Mouse (Mus musculus) adrenal gland, postnatal 36 days (tissue): Measurements from ENCODE around the gene Gins1. TPM values are rescaled to one million over a fixed set of nuclear protein-coding genes. Genes with fewer than 3 reads are reported as not detected.
"Not testable (repeated sequence)": the region's sequence is repeated elsewhere in the genome, so short reads cannot be mapped to it uniquely, and the experiment has no call there.

Experiments
- DNase-seq, 2 experiments: peaks; one replicate each; pipeline ENCODE4 v3.0.0; 2021; ENCODE audit warnings: mixed read lengths in 1 of 2
- total RNA-seq, 2 experiments: library from RNA; stranded (reverse); gene quantifications; 2 replicates each; pipeline ENCODE4 v1.2.3; 2021

Gene Gins1
- total RNA-seq, 2 experiments from 2014 or later: 3.5 to 3.9 TPM

DNA sequence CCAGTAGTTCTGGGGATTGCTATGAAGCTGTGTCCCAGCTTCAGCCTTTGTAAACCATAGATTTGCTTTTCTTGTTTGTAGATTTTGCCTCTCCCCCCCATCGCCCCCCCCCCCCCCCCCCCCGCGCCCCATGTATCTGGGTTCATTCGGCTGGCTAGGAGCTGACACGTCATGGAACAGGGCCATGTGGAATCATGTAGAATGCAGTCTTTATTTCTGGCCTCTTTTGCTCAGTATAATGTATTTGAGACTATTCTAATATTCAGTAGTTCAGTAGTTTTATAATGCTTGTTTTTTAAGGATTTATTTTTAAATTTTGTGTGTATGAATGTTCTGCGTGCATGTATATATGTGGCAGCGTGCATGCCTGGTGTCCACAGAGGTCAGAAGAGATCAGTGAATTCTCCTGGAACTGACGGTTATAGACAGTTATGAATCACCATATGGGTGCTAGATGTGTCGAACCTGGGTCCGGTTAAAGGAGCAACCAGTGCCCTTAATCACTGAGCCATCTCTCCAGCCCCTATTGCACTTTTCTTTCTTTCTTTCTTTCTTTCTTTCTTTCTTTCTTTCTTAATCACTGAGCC lies 5.2 kb downstream of the Gins1 start:
- DNase-seq: no peak

DNA sequence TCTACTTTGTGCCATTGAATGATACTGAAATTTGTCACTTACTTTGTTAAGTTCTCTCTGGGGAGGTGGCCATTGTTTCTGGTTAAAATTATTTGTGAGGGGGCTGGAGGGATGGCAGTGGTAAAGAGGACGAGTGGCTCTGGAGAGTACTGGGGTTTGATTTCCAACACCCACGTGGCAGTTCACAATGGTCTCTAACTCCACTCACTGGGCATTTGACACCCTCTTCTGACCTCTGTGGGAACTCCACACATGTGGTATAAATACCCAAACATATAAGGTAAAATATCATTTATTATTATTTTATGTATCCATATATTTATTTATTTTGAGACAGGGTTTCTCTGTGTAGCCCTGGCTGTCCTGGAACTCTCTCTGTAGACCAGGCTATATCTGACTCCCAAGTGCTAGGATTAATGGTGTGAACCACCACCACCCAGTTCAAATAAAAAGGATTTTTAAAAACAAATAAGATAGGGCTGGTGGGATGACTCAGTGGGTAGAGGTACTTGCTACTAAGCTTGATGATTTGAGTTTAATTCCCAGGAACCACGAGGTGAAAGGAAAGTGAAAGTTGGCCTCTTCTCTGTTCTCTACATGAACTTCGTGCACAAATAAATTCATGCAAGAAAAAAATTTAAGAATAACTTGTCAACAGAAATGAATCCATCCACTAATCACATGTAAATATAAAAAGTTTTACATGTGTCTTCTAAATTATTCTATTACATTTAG lies 9.7 kb downstream of the Gins1 start:
- DNase-seq: no peak

DNA sequence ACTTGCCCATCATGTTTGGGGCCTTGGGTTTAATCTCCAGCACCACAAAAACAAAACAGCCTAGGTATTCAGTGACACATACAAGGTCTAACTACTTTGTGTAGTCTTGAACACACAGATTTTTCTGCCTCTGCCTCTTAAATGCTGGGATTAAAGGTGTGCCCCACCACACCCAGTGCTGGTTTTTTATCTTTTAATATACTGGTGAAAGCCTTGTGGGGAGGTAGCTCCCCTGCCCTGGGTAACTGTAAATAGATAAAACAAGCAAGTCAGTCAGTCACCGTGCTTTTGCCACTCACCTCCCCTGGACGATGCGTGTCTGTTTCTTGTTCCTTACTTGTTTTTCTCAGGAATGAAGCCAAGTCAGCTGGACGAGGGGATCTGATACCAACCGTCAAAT lies 10.6 kb downstream of the Gins1 start:
- no peak for DNase-seq

DNA sequence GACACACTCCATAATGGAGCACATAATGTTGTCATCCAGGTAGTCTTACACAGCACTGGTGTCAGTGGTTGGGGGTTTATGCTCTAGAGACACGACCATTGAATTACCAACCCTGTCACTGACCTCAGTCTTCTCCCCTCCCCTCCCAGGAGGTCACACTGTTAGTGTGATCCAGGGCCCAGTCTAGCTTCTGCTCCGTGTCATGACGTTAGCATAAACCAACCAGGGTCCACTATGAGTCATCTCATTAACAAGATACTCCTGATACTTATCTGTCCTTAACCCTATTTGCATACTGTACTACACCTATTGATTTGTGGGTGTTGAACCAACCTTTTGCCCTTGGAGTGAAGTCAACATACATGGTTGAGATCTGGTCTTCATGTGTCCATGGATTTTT lies 13.5 kb downstream of the Gins1 start:
- no peak for DNase-seq

DNA sequence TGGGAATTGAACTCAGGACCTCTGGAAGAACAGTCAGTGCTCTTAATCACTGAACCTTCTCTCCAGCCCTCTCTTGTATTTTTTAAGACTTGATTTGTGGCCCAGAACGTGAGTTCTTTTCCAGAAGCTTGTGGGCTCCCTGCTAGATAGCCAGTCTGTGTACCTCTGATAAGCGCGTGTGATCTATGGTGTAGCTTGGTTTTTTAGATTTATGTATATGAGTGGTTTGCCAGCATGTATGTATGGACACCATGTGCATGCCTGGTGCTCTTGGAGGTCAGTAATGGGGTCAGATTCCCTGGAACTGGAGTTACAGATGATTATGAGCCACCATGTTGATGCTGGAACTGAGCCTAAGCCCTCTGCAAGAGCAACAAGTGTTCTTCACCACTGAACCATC lies 15.3 kb downstream of the Gins1 start:
- no peak for DNase-seq

DNA sequence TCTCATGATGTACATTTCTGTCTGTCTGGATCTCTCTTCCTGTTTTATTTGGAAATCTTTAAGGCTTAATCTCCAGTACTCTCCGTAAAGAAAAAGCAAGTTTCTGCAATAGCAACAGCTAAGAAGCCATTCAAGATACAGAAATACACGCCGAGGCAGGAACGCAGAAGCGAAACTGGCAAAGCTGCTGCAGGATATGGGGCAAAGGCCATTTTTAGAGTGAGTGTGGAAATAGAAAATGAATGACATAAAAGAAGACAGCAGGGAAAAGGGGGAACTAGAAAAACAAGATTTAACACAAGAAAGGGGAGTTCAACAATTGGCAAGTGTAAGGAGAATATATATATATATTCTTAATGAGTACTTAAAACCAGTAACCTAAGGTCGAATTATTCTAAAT lies 16.5 kb downstream of the Gins1 start:
- peak in 1 of 2 experiments; percentile 14 for DNase-seq

DNA sequence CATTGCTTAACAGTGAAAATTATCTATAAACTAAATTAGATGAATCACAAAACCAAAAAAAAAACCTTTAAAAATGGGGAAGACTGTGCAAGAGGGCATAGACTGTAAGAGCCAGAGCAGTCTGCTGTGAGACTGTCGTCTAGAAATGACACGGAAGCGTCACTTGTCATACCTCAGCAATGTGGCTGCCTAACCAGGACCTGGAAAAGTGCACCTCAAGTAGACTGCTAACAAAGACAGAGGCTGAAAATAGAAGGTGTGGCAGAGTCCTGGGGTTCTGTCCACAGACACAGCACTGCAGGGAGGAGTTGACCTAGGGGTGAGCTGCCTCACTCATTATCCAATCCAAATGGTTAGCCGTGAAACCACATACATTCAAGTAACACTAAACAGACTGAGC lies 17.0 kb downstream of the Gins1 start:
- no peak for DNase-seq

DNA sequence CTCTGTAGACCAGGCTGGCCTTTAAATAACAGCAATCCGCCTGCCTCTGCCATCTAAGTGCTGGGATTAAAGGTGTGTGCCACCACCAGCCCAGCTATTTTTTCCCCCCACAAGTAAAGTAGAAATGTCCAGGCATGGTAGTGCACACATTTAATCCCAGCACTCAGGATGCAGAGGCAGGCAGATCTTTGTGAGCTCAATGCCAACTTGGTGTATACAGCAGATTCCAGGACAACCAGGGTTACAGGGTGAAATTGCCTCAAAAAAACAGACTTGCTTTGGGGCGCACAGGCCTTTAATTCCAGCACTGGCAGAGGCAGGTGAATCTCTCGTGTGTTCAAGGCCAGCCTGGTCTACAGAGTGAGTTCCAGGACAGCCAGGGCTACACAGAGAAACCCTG lies 17.8 kb downstream of the Gins1 start:
- DNase-seq: no peak

DNA sequence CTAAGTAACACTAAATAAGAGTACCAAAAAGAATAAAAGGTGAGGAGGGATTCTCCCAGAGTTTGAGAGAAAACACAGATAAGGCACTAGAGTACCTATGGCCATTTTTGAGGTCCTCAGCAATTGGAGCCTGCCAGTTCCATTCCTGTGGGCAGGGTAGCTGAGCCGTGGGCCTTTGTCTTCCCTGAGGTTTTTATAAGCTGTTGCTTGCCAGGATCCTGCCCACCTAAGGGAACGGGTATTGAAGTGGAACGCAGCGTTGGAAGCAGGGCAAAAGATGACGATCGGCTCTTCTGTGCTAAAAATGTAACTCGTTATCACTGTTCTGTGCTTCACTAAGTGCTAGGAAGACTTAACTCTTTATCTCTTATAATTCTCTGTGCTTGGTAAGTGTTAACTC lies 18.3 kb downstream of the Gins1 start:
- DNase-seq: no peak

DNA sequence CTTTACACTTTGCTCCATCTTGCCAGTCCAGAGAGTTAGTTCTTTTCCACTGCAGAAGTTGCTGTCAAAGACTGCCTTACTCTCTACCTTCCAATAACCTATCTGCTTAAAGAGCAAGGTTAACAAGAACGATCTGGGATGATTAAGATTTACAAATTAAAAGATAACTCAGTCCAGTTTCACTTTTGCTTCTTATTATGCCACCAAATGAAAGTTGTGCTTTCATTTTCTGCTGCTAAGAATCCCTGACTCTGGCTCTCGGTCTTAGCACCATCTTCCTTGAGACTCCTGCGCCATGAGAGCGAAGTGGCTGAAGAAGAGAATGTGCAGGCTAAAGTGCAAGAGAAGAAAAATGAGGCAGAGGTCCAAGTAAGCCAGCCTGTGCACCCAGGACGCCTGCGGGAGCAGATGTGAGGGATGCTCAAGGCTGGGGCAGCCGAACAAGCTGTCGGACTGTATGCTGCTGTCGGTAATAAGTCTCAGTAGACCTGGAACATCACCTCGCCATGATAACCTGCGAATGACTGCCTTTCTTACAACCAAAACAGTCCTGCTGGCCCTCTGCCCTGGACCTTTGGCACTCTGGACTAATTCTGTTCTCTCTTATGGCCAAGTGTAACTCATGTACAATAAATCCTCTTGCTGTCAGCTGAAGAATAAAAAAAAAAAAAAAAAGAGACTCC lies 22.0 kb downstream of the Gins1 start:
- peak; percentile 51 to 54 for DNase-seq

DNA sequence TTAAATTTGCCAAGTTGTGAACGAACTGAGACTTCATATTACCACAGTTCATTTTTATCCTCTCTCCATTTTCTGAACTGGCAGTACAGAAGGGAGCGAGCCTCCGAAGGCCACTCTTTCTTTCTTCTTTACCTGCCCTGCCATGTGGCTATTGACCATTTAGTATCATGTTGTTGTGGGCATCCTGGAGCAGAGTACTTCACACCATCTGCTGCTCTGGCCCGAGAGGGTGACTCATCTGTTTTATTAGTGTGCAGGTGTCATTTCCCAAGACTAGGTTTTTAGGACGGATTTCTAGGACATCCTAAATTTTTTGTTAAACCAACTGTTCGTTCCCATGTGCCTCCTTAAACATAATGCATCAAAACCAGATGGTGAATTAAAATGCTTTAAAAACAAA lies 24.0 kb downstream of the Gins1 start:
- no peak for DNase-seq

DNA sequence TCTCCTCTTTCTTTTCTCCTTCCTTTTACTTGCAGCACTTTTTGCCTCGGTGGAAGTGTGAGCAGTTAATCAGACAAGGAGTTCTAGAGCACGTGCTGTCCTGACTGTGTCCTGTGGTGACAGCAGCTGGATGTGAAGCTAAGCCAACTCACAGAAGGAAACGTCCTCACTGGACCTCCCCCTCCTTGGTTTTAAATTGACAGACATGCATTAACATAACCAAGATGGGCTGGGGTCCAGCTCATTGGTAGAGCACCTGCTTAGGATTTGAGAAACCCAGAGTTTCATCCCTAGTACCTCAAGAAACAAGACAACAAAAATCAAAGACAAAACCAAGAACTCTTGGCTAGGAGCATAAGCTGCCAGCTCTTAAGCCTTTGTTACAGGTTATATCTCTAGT lies 25.6 kb downstream of the Gins1 start:
- no peak for DNase-seq

DNA sequence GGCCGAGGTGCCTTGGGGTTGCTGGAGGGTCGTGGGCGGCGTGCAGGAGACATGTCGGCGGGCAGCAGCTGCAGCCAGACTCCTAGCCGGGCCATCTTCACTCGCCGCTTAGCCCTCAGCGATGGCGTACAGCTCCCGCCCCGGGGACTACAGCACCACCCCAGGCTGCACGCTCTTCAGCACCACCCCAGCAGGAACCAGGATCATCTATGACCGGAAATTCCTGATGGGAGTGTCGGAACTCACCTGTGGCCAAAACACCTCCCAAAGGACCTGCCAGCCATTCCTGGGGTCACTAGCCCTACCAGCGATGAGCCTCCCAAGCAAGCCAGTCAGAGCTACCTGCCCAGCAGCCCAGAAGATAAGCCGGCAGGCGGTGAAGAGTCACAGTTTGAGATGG lies 28.3 kb downstream of the Gins1 start:
- no peak for DNase-seq

DNA sequence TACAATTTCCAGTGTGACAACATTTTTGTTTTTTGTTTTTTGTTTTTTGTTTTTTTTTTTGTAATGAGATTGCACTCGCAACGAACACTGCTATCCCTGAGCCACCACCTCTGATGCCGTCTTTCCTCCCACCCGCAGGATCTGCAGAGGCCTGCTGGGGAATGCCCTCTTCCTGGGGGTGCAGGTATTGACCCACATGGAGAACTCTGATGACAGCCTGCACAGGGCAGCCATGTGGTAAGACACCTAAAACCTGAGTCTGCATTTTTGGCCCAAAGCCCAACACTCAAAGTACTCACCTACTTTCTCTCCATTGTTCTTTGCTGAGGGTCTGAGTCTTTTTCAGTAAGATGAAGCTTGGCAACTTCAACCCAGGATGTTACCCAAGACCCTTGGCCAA lies 29.5 kb downstream of the Gins1 start:
- no peak for DNase-seq

DNA sequence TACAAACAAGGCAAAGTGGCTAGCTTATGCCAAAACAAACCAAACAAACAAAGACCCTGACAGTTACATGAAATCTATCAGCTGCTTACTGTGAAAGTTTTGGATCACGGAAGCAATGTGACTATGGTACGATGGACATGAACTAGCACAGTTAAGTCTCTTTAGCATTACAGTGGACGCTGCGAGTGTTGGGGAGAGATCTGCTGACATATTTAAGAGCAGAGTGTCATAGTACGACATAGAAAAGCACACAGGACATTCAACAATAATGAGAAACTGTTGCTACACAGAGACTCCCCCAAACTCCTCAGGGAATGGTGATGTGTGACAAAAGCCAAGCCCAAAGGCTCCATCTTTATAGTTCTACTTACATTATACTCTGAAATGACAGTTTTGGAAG lies 38.8 kb downstream of the Gins1 start:
- no peak for DNase-seq

DNA sequence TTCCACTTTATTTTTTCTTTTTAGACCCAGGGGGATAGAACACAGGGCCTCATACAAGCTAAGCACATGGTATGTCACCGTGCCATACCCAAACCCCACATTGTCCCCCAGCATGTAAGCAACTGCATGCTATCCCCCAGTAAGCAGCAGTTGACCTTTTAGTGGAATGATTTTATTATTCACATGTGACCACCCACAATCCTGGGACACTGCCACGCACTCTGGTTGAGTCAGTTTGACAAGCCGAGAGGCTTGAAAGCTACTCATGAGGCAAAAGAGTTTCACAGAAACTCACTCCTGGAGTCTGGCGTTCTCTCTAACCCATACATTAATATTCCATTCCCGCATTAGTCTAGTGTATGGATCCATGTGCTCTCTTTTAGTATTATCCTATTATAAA lies 42.1 kb downstream of the Gins1 start:
- peak; percentile 44 to 53 for DNase-seq

DNA sequence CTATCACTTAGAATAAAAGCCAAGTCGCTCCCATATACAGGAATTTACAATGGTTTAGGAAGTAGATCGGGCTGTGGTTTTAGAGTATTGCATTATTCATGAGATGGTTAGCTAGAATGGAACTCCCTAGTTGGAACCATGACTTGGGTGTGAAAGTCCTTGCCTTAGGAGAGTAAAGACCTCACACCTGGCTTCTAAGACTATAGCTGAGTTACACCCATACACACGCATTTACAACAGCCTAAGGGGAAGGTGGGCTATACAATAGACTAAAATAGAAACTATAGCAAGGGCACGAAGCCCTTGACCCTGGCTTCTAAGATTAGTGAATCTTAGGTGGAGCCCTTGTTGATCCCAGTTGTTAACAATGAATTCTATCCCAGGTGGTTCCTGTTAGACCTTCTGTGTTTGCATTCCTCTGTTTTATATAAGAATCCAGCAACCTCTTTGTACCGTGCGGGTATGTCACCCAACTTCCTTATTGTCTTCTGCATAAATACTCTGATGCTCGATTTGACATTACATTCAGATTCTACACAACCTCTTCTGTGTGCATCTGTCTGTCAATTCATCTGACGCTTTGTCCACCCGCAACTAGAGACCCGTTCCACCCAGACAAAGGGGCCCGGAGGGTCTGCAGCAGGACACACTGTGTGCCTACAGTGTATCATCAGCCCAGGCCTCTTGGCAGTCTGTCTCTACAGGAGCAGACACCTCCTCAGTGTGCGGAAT lies 42.8 kb downstream of the Gins1 start:
- not testable (repeated sequence) for DNase-seq

DNA sequence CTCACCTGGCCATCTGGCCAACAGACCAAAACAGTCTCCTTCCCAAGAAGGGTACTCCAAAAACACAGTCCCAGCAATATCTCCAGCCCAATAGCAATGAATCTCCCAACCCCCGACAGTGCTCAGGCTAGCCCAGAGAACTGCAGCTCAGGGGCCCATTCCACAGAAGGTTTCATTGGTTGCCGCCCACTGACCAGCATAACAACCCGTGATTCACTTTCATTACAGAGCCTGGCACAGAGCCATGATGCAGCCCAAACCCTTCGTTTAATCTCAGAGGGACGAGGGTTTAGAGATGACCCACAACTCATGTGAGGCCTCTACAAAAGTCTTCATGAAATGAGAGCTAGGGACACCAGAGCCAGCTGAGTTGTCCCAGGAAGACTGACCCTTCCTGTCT lies 43.6 kb downstream of the Gins1 start:
- DNase-seq: peak; percentile 17 to 33

DNA sequence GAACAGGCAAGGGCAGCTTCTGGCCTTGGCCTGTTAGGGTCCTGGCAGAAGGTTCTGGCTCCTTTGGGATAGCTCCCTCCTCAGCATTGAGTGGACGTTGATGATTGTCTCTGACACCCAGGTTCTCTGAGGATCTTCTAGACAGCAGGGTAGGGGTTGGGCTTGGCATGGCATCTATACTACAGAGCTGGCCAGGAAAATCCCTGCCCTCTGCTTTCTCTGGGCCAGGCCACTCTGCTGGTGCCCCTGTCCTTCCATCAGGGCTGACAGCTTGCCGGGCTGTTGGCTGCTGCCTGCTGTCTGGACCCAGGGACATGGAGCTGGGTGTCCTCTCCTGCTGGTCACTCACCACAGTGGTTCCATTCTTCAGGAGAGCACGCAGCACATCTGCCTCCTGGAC lies 44.5 kb downstream of the Gins1 start:
- DNase-seq: no peak

DNA sequence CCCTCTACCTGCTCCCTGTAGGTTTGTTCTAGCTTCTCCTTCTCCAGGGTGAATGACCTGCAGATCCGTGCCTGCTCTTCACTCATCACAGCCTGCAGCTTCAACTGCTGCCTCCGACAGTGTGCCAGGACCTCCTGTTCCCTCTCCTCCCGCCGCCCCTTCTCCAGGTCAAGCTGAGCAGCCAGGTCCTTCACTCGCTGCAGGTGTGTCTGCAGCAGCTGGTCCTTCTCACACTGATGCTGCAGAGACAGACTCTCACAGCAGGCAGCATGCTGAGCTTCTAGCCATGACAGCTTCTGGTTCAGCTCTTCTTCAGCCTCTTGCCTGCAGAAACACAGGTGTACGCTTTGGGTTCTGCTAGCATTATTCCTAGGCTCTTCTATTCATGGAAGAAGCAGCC lies 44.9 kb downstream of the Gins1 start:
- no peak for DNase-seq

DNA sequence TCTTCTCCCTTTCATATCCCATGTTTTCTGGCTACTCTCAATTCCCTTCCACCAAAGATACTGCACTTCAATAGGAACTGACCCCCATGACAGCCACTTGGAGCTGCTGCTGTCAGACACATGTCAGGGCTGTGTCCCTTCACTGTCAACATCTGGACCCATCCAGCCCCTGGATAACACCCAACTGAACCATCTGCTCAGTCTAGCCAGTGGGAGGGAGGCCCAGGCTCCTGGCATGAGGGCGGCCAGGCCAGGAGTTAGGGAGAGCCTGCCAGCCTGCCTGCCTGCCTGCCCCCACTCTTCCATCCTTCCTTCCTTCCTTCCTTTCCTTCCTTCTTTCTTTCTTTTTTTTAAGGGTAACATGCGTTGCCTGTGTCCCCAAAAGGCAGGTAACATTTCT lies 46.0 kb downstream of the Gins1 start:
- DNase-seq: no peak

DNA sequence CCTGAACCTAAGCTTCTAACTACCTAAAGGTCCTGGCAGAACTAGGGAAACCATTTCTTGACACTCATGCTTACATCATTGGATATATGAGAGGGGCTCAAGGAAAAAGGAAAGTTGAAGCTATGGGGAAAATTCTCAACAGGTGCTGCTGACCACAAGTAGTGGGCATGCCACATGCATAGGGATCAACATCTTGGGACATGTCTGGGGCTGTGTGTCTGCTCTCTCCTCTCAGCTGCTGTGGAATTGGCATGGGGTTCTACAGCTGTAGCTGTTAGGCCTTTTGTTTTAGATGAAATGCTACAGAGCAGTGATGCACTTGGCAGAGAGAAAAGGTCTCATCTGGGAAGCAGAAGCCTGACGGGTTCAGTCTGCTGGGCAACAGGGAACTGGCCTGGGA lies 50.7 kb downstream of the Gins1 start:
- DNase-seq: no peak

DNA sequence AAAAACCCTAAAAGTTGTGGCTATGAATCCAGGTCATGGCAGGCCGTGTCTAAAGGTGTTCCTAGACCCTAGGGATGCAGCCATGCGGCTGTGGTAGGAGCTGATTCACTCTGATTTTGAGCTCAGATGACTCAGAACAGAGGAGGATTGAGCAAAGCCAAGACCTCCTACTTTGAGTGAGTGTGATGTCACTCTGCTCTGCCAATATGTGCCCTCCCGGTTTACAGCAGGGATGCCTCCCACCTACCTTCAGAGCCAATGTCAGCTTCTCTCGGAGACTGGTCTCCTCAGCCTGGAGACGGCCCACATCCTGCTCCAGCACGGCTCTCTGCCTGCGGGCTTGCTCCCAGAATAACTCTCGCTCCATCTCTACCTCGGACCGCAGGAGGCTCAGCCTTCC lies 54.3 kb downstream of the Gins1 start:
- DNase-seq: peak; percentile 28 to 35
